Mouse (Mus musculus) thymus, postnatal 36 days (tissue): ENCODE measurements around the gene AI481877.
A peak's percentile ranks its signal among the peaks of the same experiment; 100 is the strongest.
"Not testable (repeated sequence)": the region's sequence is repeated elsewhere in the genome, so short reads cannot be mapped to it uniquely, and the experiment has no call there.

Source experiments
- DNase-seq, 2 experiments: peaks; one replicate each; pipeline ENCODE4 v3.0.0; 2022; ENCODE audit warnings: mixed read lengths in 2 of 2

The AI481877 gene

GRCm38 (mm10) chr4:59138507-59139033 lies at the start of gene AI481877:
Gene AI481877, minus strand, starts transcription at chr4:59138983.
- not testable (repeated sequence) for DNase-seq

- DNase-seq: no peak
Measured at GRCm38 (mm10) chr4:59188474-59188801, 49.7 kb upstream of the AI481877 start.

GRCm38 (mm10) chr4:59187289-59187688 lies 48.5 kb upstream of the AI481877 start:
- peak; percentile 56 to 58 for DNase-seq

GRCm38 (mm10) chr4:59185671-59186070 lies 46.9 kb upstream of the AI481877 start:
- DNase-seq: no peak

GRCm38 (mm10) chr4:59181320-59182271 lies 42.8 kb upstream of the AI481877 start:
- DNase-seq: no peak

GRCm38 (mm10) chr4:59177566-59177965 lies 38.8 kb upstream of the AI481877 start:
- DNase-seq: no peak

- DNase-seq: no peak
Measured at GRCm38 (mm10) chr4:59175929-59176328, 37.1 kb upstream of the AI481877 start.

- no peak for DNase-seq
Measured at GRCm38 (mm10) chr4:59175003-59175402, 36.2 kb upstream of the AI481877 start.

GRCm38 (mm10) chr4:59173181-59173922 lies 34.6 kb upstream of the AI481877 start:
- DNase-seq: no peak

GRCm38 (mm10) chr4:59172616-59173015 lies 33.8 kb upstream of the AI481877 start:
- no peak for DNase-seq

GRCm38 (mm10) chr4:59169981-59170380 lies 31.2 kb upstream of the AI481877 start:
- DNase-seq: peak in 1 of 2 experiments; percentile 39

GRCm38 (mm10) chr4:59167251-59167847 lies 28.6 kb upstream of the AI481877 start:
- DNase-seq: peak; percentile 44 to 45

GRCm38 (mm10) chr4:59164034-59164433 lies 25.3 kb upstream of the AI481877 start:
- DNase-seq: no peak

- no peak for DNase-seq
Measured at GRCm38 (mm10) chr4:59160959-59161670, 22.3 kb upstream of the AI481877 start.

- no peak for DNase-seq
Measured at GRCm38 (mm10) chr4:59160289-59160688, 21.5 kb upstream of the AI481877 start.

- DNase-seq: no peak
Measured at GRCm38 (mm10) chr4:59157654-59158053, 18.9 kb upstream of the AI481877 start.

GRCm38 (mm10) chr4:59156897-59157592 lies 18.3 kb upstream of the AI481877 start:
- DNase-seq: no peak

GRCm38 (mm10) chr4:59151953-59152352 lies 13.2 kb upstream of the AI481877 start:
- DNase-seq: no peak

- no peak for DNase-seq
Measured at GRCm38 (mm10) chr4:59150907-59151306, 12.1 kb upstream of the AI481877 start.

GRCm38 (mm10) chr4:59149043-59149442 lies 10.3 kb upstream of the AI481877 start:
- DNase-seq: no peak

- DNase-seq: no peak
Measured at GRCm38 (mm10) chr4:59128935-59129334, 9.8 kb downstream of the AI481877 start.

GRCm38 (mm10) chr4:59125053-59125452 lies 13.7 kb downstream of the AI481877 start:
- DNase-seq: no peak
